Mouse (Mus musculus): ENCODE measurements around the gene Aen. TPM values are rescaled to one million over a fixed set of nuclear protein-coding genes. Genes with fewer than 3 reads are reported as not detected.

The Aen gene
- polyA plus RNA-seq, 1 experiment = 117 TPM

GRCm38 (mm10) chr7:78955086-78955485 is 59.4 kb downstream of the Aen start:
- no peak for TF ChIP-seq GATA1 (IDR thresholded peaks at IDR 0.05; ENCODE audit: low read length)

DNA sequence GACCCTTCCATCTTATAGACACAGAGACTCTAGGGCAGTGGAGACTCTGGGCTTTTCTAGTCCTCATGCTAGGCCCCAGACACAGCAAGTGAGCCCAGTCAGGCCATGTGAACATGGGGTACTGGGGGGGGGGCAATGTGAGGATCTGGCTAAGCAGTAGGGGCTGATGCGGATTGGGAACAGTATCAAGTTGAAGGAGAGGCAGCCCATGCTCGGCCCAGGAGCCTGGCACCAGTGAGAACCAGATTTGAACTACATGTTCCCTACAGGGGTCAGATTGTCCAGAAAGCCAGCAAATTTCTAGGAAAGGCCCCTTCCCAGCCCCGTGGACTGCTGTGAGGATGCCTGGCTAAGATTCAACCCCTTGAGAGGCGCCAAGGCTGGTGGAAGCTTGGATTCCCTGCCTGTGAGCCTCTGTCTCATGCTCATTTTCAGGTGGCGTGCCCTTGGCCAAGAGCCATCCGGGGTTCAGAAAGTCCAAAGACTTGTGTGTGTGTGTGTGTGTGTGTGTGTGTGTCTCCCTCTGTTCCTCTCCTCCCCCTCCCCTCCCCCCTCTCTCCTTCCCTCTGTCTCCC is 62.9 kb downstream of the Aen start:
- no peak for TF ChIP-seq GATA1 (IDR thresholded peaks at IDR 0.05; ENCODE audit: low read length)

Other genes with a start within 250 kb of the Aen start
- 0.01 TPM in 1 of 2 replicates, not detected in the other for gene Ntrk3, start 157.8 kb upstream of the Aen start, polyA plus RNA-seq (2012)
- 105 and 127 TPM in 2 replicates for gene Mrps11, start 112.7 kb upstream of the Aen start, polyA plus RNA-seq (2012)
- 11.9 and 33.1 TPM in 2 replicates for gene Mrpl46, start 112.3 kb upstream of the Aen start, polyA plus RNA-seq (2012)
- 8.9 and 13.7 TPM in 2 replicates for gene Det1, start 48.6 kb upstream of the Aen start, polyA plus RNA-seq (2012)
- 2.0 and 2.5 TPM in 2 replicates for gene Isg20, start 17.6 kb downstream of the Aen start, polyA plus RNA-seq (2012)
- gene Acan, start 157.6 kb downstream of the Aen start, polyA plus RNA-seq (2012) = 0.02 TPM in 1 of 2 replicates, not detected in the other
- gene Hapln3, start 235.2 kb downstream of the Aen start, polyA plus RNA-seq (2012) = not detected in 2 replicates